Comparison of ENCODE assay signal across 7 mouse cellular contexts in the genomic region with DNA sequence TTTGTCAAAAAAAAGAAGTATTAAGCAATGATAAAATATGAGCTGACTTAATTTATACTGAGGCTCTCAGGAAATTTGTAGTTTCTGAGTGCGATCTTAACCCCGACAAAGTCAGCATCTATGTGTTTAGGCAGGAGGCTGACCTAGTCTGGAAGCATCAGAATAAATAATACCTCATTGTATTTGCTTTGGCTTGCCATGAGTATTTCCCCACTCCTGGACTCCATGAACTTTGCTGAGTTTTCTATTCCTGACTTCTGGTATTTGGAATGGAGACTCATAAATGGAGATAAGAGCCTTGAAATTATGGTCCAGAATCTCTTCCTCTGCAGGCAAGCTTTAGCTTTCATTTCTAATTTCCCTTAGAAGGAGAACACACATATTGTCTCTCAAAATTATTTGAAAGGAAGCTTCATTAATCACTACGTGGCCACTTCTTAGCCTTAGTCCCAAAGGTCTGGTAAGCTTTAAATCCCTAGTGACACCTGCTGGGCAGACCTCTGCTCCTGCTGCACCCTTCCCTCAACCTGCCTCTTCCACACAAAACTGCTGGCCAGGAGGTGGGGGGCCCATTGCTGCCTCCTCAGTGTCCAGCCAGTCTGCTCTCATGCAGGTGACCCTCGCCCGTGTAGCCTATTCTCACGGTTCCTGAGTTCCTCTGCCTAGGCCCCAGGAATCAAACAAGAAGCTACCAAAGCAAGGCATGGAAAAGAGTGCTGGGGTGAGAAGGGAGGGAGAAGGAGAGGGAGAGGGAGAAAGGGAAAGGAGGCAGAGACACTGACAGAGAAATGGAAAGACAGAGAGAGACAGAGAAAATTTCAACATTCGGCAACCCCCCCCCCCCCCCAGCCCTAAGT.
DNase-seq lines count a peak whose midpoint lies in the region; TF ChIP-seq lines count a peak whose summit lies in the region.

No protein-coding gene starts in this region.

- no peaks in the 10 kb centered on the region for H3K9me3 ChIP-seq in hindbrain, embryonic 10.5 days
- no peaks in the 10 kb centered on the region for H3K9me3 ChIP-seq in limb, embryonic 10.5 days (replicated peaks)

- H3K27ac ChIP-seq in hindbrain, embryonic 10.5 days = peak overlapping the region; percentile 81
- peak overlapping the region; percentile 87 for H3K27ac ChIP-seq in limb, embryonic 10.5 days
- peak overlapping the region; percentile 72 for H3K27ac ChIP-seq in olfactory bulb, adult 2 months (ENCODE audit: insufficient read depth, low read depth, low read length)

- no peak for TF ChIP-seq POLR2A in olfactory bulb, adult 2 months (IDR thresholded peaks at IDR 0.05; ENCODE audit: insufficient read depth, low read depth, low read length)

- DNase-seq in ovary, postnatal 14 days (ENCODE audit: low spot score) = peak; percentile 4
- no peak for DNase-seq in ovary, postnatal 36 days (ENCODE audit: low spot score)
- peak; percentile 8 for DNase-seq in hindbrain, embryonic 10.5 days (ENCODE audit: low spot score)
- no peak for DNase-seq in limb, embryonic 10.5 days (ENCODE audit: low spot score)
- no peak for DNase-seq in MN1 (ENCODE audit: low spot score)
- DNase-seq in adrenal gland, postnatal 25 days = no peak

- no peaks in the 10 kb centered on the region for H3K36me3 ChIP-seq in hindbrain, embryonic 10.5 days
- H3K36me3 ChIP-seq in limb, embryonic 10.5 days = no peaks in the 10 kb centered on the region

- 42% methylated on average over 7 of the region's 7 CpGs for WGBS in hindbrain, embryonic 10.5 days
- WGBS in limb, embryonic 10.5 days = 53% methylated on average over 7 of the region's 7 CpGs
- WGBS in olfactory bulb, adult 2 months = 36% methylated on average over 7 of the region's 7 CpGs

- 0 out of 2 replicates have a peak, but pooled peaks cover 3% of the 10 kb centered on the region for H3K27me3 ChIP-seq in hindbrain, embryonic 10.5 days (ENCODE audit: insufficient read depth, poor library complexity, severe bottlenecking)
- H3K27me3 ChIP-seq in limb, embryonic 10.5 days (ENCODE audit: low read depth, poor library complexity, severe bottlenecking) = no peaks in the 10 kb centered on the region

- no peak for TF ChIP-seq CTCF in olfactory bulb, adult 2 months (IDR thresholded peaks at IDR 0.05; ENCODE audit: insufficient read depth, low read depth, low read length)

- peaks cover 47% of the 10 kb centered on the region for H3K4me1 ChIP-seq in hindbrain, embryonic 10.5 days (replicated peaks)
- H3K4me1 ChIP-seq in limb, embryonic 10.5 days = peaks cover 47% of the 10 kb centered on the region
- peaks cover 19% of the 10 kb centered on the region for H3K4me1 ChIP-seq in olfactory bulb, adult 2 months (ENCODE audit: control insufficient read depth, insufficient read depth, low read length)

- 0 out of 2 replicates have a peak overlapping the region, but pooled peaks have one; percentile 1 for H3K4me3 ChIP-seq in hindbrain, embryonic 10.5 days
- H3K4me3 ChIP-seq in limb, embryonic 10.5 days = no peak overlapping the region
- H3K4me3 ChIP-seq in olfactory bulb, adult 2 months (ENCODE audit: insufficient read depth, low read depth, low read length) = no peak overlapping the region

Comparison
In these comparisons a context has a peak if more than half of its experiments do, and no peak if none do; other contexts are left out.
1. DNase-seq: peak in ovary, postnatal 14 days (single experiment) and hindbrain, embryonic 10.5 days (single experiment); none in ovary, postnatal 36 days (single experiment), limb, embryonic 10.5 days (single experiment), MN1 (single experiment) and adrenal gland, postnatal 25 days (single experiment).
2. Peak in every context shown above with its lines, with median percentiles within 50 percentile points of each other: H3K27ac ChIP-seq.